Mouse (Mus musculus): ENCODE results near the gene Marc2.

DNA sequence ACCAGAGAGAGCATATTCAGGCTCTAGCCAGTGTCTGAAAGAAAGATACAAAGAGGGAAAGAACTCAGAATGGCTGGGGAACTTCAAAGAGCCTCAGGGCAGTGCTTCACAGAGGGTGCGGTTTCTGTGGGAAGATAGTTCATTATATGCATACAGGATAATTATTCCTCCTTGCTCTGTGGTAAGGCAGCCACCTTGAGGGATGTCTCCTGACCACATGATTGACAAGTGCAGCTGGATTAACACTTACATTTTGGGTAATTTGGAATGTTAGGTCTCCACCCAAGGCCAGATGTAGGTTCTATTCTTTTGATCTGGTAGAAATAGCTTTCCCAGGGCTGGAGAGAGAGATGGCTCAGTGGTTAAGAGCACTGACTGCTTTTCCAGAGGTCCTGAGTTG lies 39.9 kb upstream of the Marc2 start:
- TF ChIP-seq CTCF (IDR thresholded peaks at IDR 0.05; ENCODE audit: low read depth) (no peak), EP300 (optimal IDR thresholded peaks at IDR 0.05) (no peak)

All from stomach, postnatal 0 days (tissue).